Mouse (Mus musculus) liver, postnatal 0 days (tissue): Measurements from ENCODE around the gene E2f4.

Source experiments
- CTCF ChIP-seq: sonication (generic); IDR thresholded peaks from 2 replicates; pipeline ENCODE4 v1.5.1; 2016; ENCODE audit warnings: antibody characterized with exemption, low read depth
- EP300 ChIP-seq: IDR thresholded peaks from 2 replicates; pipeline ENCODE4 v1.6.1; 2016; ENCODE audit warnings: antibody characterized with exemption, low read depth, mild to moderate bottlenecking

DNA sequence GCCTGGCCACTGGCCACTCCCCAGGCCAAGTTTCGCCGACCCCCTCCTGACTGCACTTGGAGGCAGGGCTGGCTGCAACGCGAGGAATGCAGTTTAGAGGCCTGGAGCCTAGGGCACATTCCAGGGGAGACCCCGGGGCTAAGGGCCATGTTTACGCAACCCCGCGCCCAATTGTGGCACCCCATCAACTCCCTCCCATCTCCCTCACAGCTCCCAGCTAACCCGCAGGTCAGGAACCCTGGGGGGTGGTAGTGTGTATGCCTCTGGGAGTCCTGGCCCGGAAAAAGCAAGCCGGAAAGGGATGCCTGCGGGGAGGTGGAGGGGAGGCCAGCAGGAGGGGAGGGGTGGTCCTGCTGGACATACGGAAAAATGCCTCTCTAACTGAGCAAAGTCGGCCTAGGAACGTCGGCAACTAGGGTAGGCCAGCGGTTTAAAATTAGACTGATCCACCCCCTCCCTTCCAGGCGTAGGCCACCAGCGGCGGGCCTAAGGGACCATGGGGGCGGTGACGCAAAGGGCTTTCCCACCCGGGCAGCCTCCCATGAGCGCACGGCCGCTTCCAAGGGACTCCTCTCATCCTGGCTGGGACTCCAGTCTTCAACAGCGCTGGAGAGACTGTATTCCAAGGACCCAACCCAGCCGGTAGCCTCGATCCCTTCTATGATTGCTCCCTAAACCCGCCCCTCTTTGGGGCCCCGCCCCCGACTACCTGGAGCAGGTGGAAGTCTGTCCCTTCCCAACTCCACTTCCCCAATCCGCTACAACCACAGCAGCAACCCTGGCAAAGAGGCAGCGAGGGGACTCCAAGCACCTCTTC is 49.4 kb downstream of the E2f4 start:
- TF ChIP-seq CTCF (no peak), EP300 (no peak)
